Mouse (Mus musculus) hindbrain, embryonic 11.5 days (tissue): Measurements from ENCODE around the gene Aanat. TPM values are rescaled to one million over a fixed set of nuclear protein-coding genes. Genes with fewer than 3 reads are reported as not detected.

ENCODE experiments used
- ATAC-seq: fragments of 200-750 bp; cut with Nextera tagmentation; 2 replicates; pipeline ENCODE4 v1.8.0; 2017; ENCODE audit warnings: mild to moderate bottlenecking, moderate TSS enrichment, moderate library complexity; ENCODE audit not compliant: low FRiP score
- DNase-seq: peaks from one replicate; pipeline ENCODE4 v3.0.0-alpha.2; 2015; ENCODE audit warnings: low spot score
- H3K27ac ChIP-seq: fragments of 300-500 bp; sonication (generic); 2 replicates; pipeline ENCODE4 v1.5.1; 2014; ENCODE audit warnings: mild to moderate bottlenecking, low read depth, low read length
- H3K27me3 ChIP-seq: fragments of 300-500 bp; sonication (generic); 2 replicates; pipeline ENCODE4 v1.6.1; 2014; ENCODE audit warnings: mild to moderate bottlenecking, low read length, moderate library complexity, mixed read lengths; ENCODE audit not compliant: control insufficient read depth, insufficient read depth
- H3K36me3 ChIP-seq: fragments of 300-500 bp; sonication (generic); 2 replicates; pipeline ENCODE4 v1.6.1; 2014; ENCODE audit warnings: mild to moderate bottlenecking, low read length, moderate library complexity, mixed read lengths; ENCODE audit not compliant: control insufficient read depth, insufficient read depth
- H3K4me1 ChIP-seq: fragments of 300-500 bp; sonication (generic); replicated peaks from 2 replicates; pipeline ENCODE4 v1.6.1; 2014; ENCODE audit warnings: low read length, mixed read lengths; ENCODE audit not compliant: control insufficient read depth, insufficient read depth
- H3K4me2 ChIP-seq: fragments of 300-500 bp; sonication (generic); replicated peaks from 2 replicates; pipeline ENCODE4 v1.6.1; 2014; ENCODE audit warnings: mild to moderate bottlenecking, low read depth, low read length
- H3K4me3 ChIP-seq: fragments of 300-500 bp; sonication (generic); 2 replicates; pipeline ENCODE4 v1.5.1; 2014; ENCODE audit warnings: low read depth, low read length
- H3K9ac ChIP-seq: fragments of 300-500 bp; sonication (generic); 2 replicates; pipeline ENCODE4 v1.6.1; 2014; ENCODE audit warnings: low read depth, low read length
- H3K9me3 ChIP-seq: fragments of 300-500 bp; sonication (generic); 2 replicates; pipeline ENCODE4 v1.6.1; 2016; ENCODE audit warnings: low read length; ENCODE audit not compliant: control insufficient read depth
- WGBS: fragments of 180-500 bp; shearing (Covaris S2); extraction: QIAGEN DNeasy Blood & Tissue Kit; methylation state at CpG from one replicate; pipeline ENCODE4 v1.1.7; 2014; 5-methylcytosine and 5-hydroxymethylcytosine counted together
- polyA plus RNA-seq: library from polyadenylated mRNA; unstranded; fragments of >200 nt; fragmentation: Nextera tagmentation; extraction: Ambion mirVana; gene quantifications from 2 replicates; pipeline ENCODE4 v1.2.1, GENCODE M21; 2014

The Aanat gene
- polyA plus RNA-seq, 1 experiment from 2014 or later = not detected

- 68% methylated on average over 11 of the region's 11 CpGs for WGBS
- H3K4me2 ChIP-seq = no peak overlapping the region
- H3K27me3 ChIP-seq = peaks cover under 1% of the 10 kb centered on the region; the same call in 1 of the 2 replicates
- no peaks in the 10 kb centered on the region for H3K36me3 ChIP-seq
- DNase-seq = no peak
- no peak for ATAC-seq
- H3K9ac ChIP-seq = no peak overlapping the region
- no peak overlapping the region for H3K4me3 ChIP-seq
- H3K27ac ChIP-seq = no peak overlapping the region
- no peaks in the 10 kb centered on the region for H3K9me3 ChIP-seq
- H3K4me1 ChIP-seq = peaks cover 7% of the 10 kb centered on the region; the same call in 1 of the 2 replicates
Measured at GRCm38 (mm10) chr11:116646136-116646535, 59.9 kb downstream of the Aanat start.

GRCm38 (mm10) chr11:116646771-116647170 is 60.5 kb downstream of the Aanat start:
- H3K4me1 ChIP-seq = peaks cover 7% of the 10 kb centered on the region; the same call in 1 of the 2 replicates
- ATAC-seq = no peak
- H3K36me3 ChIP-seq = no peaks in the 10 kb centered on the region
- H3K4me2 ChIP-seq = no peak overlapping the region
- H3K27me3 ChIP-seq = peaks cover 3% of the 10 kb centered on the region; the same call in 1 of the 2 replicates
- H3K9me3 ChIP-seq = no peaks in the 10 kb centered on the region
- WGBS = 89% methylated on average over 7 of the region's 7 CpGs
- H3K27ac ChIP-seq = no peak overlapping the region
- no peak overlapping the region for H3K9ac ChIP-seq
- no peak for DNase-seq
- H3K4me3 ChIP-seq = no peak overlapping the region

Other genes with a start within 250 kb of the Aanat start
- 16.0 and 23.1 TPM in 2 replicates for gene Rnf157, start 173.4 kb upstream of the Aanat start, polyA plus RNA-seq
- gene Ubald2, start 152.3 kb upstream of the Aanat start, polyA plus RNA-seq = 77.9 and 81.2 TPM in 2 replicates
- 0.17 TPM in 1 of 2 replicates, not detected in the other for gene Qrich2, start 120.2 kb upstream of the Aanat start, polyA plus RNA-seq
- gene Prpsap1, start 92.2 kb upstream of the Aanat start, polyA plus RNA-seq = 164 and 169 TPM in 2 replicates
- 8.1 and 10.0 TPM in 2 replicates for gene Sphk1, start 55.5 kb upstream of the Aanat start, polyA plus RNA-seq
- gene Ube2o, start 5.0 kb upstream of the Aanat start, polyA plus RNA-seq = 17.5 and 18.8 TPM in 2 replicates
- 2.1 and 2.7 TPM in 2 replicates for gene Rhbdf2, start 40.6 kb downstream of the Aanat start, polyA plus RNA-seq
- 0.32 and 0.43 TPM in 2 replicates for gene Prcd, start 67.1 kb downstream of the Aanat start, polyA plus RNA-seq
- gene Cygb, start 67.9 kb downstream of the Aanat start, polyA plus RNA-seq = 2.4 and 2.8 TPM in 2 replicates
- gene St6galnac1, start 189.1 kb downstream of the Aanat start, polyA plus RNA-seq = not detected in 2 replicates
- 57.9 and 61.8 TPM in 2 replicates for gene Mxra7, start 241.6 kb downstream of the Aanat start, polyA plus RNA-seq